Comparison of ENCODE assay signal across 8 mouse cellular contexts in the genomic region with DNA sequence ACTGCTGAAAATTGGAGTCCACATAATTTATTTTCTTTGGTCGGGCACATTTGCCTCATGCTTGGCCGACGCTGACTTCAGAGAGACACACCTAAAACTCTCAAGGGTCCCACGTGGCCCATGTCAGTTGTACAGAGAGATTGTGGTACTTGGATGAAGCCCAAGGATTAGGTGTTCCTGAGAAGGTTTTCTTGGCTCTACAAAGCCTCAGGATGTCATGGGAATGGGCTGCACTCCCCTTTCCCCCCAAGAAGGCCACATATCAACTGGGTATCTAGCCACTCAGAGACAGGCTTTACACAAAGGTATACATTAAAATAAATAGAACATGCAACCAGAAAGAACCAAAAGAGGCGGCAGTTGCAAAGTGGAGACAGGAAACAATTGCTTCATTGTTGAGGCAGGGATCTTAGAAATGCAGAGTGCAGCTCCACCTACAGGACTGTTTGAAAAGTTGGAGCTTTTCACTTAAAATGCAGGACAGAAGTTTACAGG.
DNase-seq lines count a peak whose midpoint lies in the region; ATAC-seq and TF ChIP-seq lines count a peak whose summit lies in the region.

No protein-coding gene starts in this region.

- no peaks in the 10 kb centered on the region for H3K27me3 ChIP-seq in forebrain, postnatal 0 days (ENCODE audit: insufficient read depth, low read length)
- H3K27me3 ChIP-seq in lung, embryonic 15.5 days, result no peaks in the 10 kb centered on the region

- no peak overlapping the region for H3K9ac ChIP-seq in forebrain, postnatal 0 days
- H3K9ac ChIP-seq in lung, embryonic 15.5 days, result 0 out of 2 replicates have a peak overlapping the region, but pooled peaks have one; percentile 20

- no peaks in the 10 kb centered on the region for H3K36me3 ChIP-seq in forebrain, postnatal 0 days (ENCODE audit: insufficient read depth)
- no peaks in the 10 kb centered on the region for H3K36me3 ChIP-seq in lung, embryonic 15.5 days

- H3K4me2 ChIP-seq in forebrain, postnatal 0 days (ENCODE audit: low read depth), result peak overlapping the region; percentile 35
- H3K4me2 ChIP-seq in lung, embryonic 15.5 days, result peak overlapping the region; percentile 37

- peak; percentile 52 to 71 for DNase-seq in cerebellum, postnatal 10 days
- DNase-seq in adrenal gland, postnatal 14 days, result peak; percentile 50
- DNase-seq in forebrain, postnatal 0 days, result peak; percentile 78
- DNase-seq in heart, postnatal 4 days, result peak; percentile 41
- DNase-seq in layer of hippocampus, adult 11-12 months (ENCODE audit: low spot score), result peak; percentile 59

- H3K4me3 ChIP-seq in forebrain, postnatal 0 days (ENCODE audit: low read depth, low read length), result no peak overlapping the region
- H3K4me3 ChIP-seq in lung, embryonic 15.5 days, result no peak overlapping the region

- 20% methylated on average over 5 of the region's 5 CpGs for WGBS in forebrain, postnatal 0 days
- 2% methylated on average over 5 of the region's 5 CpGs for WGBS in lung, embryonic 15.5 days

- no peak for ATAC-seq in cerebellum, adult (ENCODE audit: insufficient number of reproducible peaks, low FRiP score, low TSS enrichment)
- ATAC-seq in forebrain, postnatal 0 days, result peak; percentile 82
- peak; percentile 84 for ATAC-seq in lung, embryonic 15.5 days (ENCODE audit: borderline replicate concordance, extremely low read depth, low FRiP score, low TSS enrichment)
- peak; percentile 83 for ATAC-seq in neutrophil, adult 5-6 weeks (ENCODE audit: extremely low read depth, insufficient number of reproducible peaks, low FRiP score, poor library complexity, severe bottlenecking)

- H3K9me3 ChIP-seq in forebrain, postnatal 0 days (ENCODE audit: low read length), result no peaks in the 10 kb centered on the region
- H3K9me3 ChIP-seq in lung, embryonic 15.5 days, result no peaks in the 10 kb centered on the region

- H3K27ac ChIP-seq in forebrain, postnatal 0 days (ENCODE audit: low read depth, low read length), result no peak overlapping the region
- peak overlapping the region; percentile 89 for H3K27ac ChIP-seq in lung, embryonic 15.5 days

- H3K4me1 ChIP-seq in forebrain, postnatal 0 days (ENCODE audit: insufficient read depth), result no peaks in the 10 kb centered on the region
- H3K4me1 ChIP-seq in lung, embryonic 15.5 days, result peaks cover 33% of the 10 kb centered on the region

- TF ChIP-seq CTCF in forebrain, postnatal 0 days (IDR thresholded peaks at IDR 0.05; ENCODE audit: low read depth), result peak; percentile 83
